Mouse (Mus musculus) bone marrow, adult 2 months (tissue): ENCODE measurements around the gene Tango6. TPM values are rescaled to one million over a fixed set of nuclear protein-coding genes. Genes with fewer than 3 reads are reported as not detected.
"Not testable (repeated sequence)": the region's sequence is repeated elsewhere in the genome, so short reads cannot be mapped to it uniquely, and the experiment has no call there.

Experiments
- H3K27ac ChIP-seq: fragments of 200-500 bp; 2 replicates; pipeline ENCODE4 v1.5.1; 2012; ENCODE audit warnings: low read depth, mild to moderate bottlenecking, control low read depth, inconsistent platforms, low read length; ENCODE audit not compliant: control insufficient read depth, poor library complexity, insufficient read depth
- H3K4me1 ChIP-seq: fragments of 200-500 bp; 2 replicates; pipeline ENCODE4 v1.6.1; 2011; ENCODE audit warnings: low read length; ENCODE audit not compliant: control insufficient read depth, insufficient read depth
- H3K4me3 ChIP-seq: fragments of 200-500 bp; replicated peaks from 2 replicates; pipeline ENCODE3; 2011; ENCODE audit warnings: mild to moderate bottlenecking, low read depth, low read length, control low read depth; ENCODE audit not compliant: control insufficient read depth
- CTCF ChIP-seq: fragments of 200-500 bp; IDR thresholded peaks from 2 replicates; pipeline ENCODE4 v1.5.1; 2011; ENCODE audit warnings: low read length, control low read depth; ENCODE audit not compliant: control insufficient read depth, insufficient read depth
- POLR2A ChIP-seq: fragments of 200-500 bp; IDR thresholded peaks from 2 replicates; pipeline ENCODE4 v1.6.1; 2011; ENCODE audit warnings: low read depth, mild to moderate bottlenecking, control low read depth, low read length, borderline replicate concordance; ENCODE audit not compliant: control insufficient read depth
- WGBS: fragments of 180-500 bp; shearing (Covaris S2); methylation state at CpG from one replicate; pipeline ENCODE4 v1.1.7; 2018; 5-methylcytosine and 5-hydroxymethylcytosine counted together
- polyA plus RNA-seq: library from polyadenylated mRNA; stranded (reverse); fragments of >200 nt; gene quantifications from 2 replicates; pipeline ENCODE4 v1.2.4, GENCODE M21; 2011; ENCODE audit warnings: low replicate concordance; ENCODE audit not compliant: missing spikeins, insufficient read depth, insufficient read length

The Tango6 gene
- polyA plus RNA-seq, 1 experiment = 3.2 TPM

DNA sequence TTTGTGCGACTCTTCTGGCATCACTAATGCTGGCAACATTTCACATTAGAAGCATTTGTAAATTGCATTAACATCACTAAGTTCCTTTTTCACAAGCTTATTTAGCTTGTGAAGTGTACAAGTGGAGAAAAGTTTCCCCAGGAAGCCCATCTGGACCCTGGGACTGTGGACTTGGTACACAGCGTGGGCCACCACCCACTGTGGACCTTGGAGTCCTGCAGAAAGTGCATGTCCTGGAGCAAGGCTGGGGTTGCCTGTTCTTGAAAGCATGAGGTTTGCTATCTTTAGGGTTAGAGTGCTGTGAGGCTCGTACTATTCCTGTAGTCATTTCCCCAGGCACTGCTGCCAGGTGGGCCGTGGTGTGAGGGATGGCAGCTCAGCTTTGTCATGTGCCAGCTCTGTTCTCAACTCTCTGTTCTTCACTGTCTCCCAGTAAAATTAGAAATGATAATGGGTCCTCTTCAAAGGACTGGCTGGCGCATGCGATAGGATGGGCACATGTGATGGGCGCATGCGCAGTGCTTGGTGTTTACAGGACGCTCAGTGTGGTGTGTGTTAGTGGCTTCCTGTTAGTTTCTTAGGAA is 87.8 kb downstream of the Tango6 start:
- Histone ChIP-seq H3K27ac (no peak overlapping the region), H3K4me3 (no peak overlapping the region)

DNA sequence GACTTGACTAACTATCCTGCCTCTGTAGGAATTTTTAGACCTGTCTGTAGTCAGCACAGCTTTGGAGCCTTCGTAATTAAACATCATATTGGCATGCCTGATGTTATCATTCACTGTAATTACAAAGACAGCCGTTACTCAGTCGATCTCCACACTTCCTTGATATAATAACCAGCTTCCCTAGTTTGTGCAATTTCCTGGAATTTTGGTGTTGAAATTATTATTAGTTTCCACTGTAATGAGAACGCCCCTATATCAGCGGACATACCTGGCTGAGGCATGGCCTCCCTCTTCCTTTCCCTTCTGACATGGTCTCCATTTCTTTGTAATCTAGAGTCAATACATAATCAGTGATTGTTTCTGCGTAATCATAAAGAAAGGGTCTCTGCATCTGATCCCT is 89.2 kb downstream of the Tango6 start:
- Histone ChIP-seq H3K27ac (no peak overlapping the region), H3K4me1 (peaks cover 5% of the 10 kb centered on the region; the same call in 1 of the 2 replicates), H3K4me3 (no peak overlapping the region)
- WGBS = 62% methylated on average over 6 of the region's 6 CpGs
- TF ChIP-seq CTCF (no peak), POLR2A (no peak)

More for the DNA sequence above, 87.8 kb downstream of the Tango6 start:
- TF ChIP-seq CTCF = no peak
- 86% methylated on average over 9 of the region's 9 CpGs for WGBS
- H3K4me1 ChIP-seq = peaks cover 5% of the 10 kb centered on the region; the same call in 1 of the 2 replicates

DNA sequence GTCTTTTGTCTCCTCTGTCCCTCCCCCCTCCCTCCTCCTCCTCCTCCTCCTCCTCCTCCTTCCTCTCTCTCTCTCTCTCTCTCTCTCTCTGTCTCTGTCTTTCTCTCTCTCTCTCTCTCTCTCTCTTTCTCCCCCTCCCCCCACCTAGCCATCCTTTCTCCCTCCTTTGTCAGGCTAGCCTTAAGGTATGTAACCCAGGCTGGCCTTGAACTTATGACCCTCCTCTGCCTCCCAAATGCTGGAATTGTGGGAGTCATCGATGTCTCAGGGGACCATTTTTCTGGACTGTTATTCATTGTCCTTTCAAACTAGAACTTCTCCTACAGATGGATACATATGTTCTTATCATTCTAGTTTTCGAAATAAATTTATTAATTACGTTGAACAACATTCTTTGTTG is 89.6 kb downstream of the Tango6 start:
- no peak for TF ChIP-seq CTCF
- no peak for TF ChIP-seq POLR2A
- Histone ChIP-seq H3K27ac (no peak overlapping the region), H3K4me1 (peaks cover 5% of the 10 kb centered on the region; the same call in 1 of the 2 replicates), H3K4me3 (no peak overlapping the region)
- WGBS = 82% methylated on average over 3 of the region's 3 CpGs

DNA sequence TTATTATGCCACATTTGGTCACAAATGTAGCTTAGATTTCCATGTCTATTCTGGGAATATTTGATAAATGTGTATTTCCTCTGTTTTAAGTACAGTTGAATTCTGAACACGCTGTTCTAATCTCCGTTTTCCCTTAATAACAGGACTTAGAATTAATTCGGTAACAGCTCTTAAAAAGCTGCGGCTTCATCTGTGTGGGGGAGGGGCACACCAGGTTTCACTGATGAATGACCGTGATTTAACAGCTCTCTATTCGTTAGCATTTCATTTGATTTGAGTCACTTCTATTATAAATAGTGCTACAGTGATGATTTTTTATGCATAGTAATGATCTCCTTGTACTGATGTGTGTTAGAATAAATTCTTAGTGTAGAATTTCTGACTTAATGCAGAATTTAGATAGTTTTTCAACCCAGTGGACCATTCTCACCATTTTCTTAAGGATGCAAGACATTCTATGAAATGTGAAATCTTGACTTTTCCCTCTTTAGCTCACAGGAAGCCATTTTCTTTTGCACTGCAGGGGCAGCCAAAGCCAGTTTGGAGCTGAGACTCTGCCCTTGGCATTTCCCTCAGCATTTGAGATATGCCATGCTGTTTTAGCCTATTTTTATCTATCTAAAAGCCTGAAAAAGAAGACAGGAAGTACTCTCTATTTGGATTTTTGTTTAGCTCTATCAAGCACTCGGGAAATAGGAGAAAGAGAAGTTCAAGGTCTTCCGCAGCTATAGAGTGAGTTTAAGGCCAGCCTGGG is 91.9 kb downstream of the Tango6 start:
- Histone ChIP-seq H3K4me3 (no peak overlapping the region), H3K27ac (no peak overlapping the region), H3K4me1 (peaks cover 5% of the 10 kb centered on the region; the same call in 1 of the 2 replicates)
- WGBS = 86% methylated on average over 8 of the region's 8 CpGs
- TF ChIP-seq POLR2A (no peak), CTCF (no peak)

DNA sequence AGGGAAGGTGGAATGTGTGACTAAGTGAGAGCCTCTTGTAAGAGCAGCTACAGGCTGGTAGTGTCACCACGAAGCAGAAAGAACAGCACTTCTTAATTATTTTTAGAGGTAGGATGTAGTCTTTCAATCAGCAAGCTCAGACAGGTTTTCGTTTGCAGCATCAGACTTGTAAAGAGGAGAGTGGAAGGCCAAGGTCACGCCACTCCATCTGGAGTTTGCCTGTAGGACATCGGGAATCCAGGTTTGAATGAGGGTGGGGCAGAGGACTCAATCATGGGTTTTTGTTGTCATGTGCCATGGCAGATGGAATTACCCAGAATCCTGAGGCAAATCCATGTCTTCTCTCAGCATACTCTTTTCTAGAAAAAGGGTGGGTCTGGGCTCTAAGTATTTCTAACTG is 106.8 kb downstream of the Tango6 start:
- Histone ChIP-seq H3K4me1 (no peaks in the 10 kb centered on the region; the same call in 1 of the 2 replicates), H3K27ac (no peak overlapping the region), H3K4me3 (no peak overlapping the region)
- TF ChIP-seq POLR2A = no peak
- TF ChIP-seq CTCF = no peak
- WGBS = 81% methylated on average over 4 of the region's 4 CpGs

DNA sequence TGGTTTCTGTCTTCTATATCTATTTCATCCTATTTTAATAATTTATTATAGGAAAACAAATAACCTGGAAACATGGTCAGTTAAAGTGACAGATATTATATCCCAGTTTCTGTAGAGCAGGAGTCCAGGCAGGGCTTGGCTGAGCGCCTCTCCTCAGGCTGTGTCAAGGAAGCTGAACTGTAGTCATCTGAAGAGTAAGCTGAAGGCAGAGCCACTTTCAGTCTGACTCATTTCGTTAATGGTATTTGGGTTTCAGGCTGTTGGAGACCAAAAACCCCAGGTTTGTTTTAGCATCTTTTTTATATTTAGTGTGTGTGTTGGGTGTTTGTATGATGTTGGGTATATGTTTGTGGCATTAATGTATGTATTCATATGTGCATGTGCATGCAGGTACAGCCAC is 112.0 kb downstream of the Tango6 start:
- 86% methylated on average over 2 of the region's 2 CpGs for WGBS
- H3K4me1 ChIP-seq = no peaks in the 10 kb centered on the region
- H3K27ac ChIP-seq = no peak overlapping the region
- no peak overlapping the region for H3K4me3 ChIP-seq
- TF ChIP-seq CTCF (no peak), POLR2A (no peak)

DNA sequence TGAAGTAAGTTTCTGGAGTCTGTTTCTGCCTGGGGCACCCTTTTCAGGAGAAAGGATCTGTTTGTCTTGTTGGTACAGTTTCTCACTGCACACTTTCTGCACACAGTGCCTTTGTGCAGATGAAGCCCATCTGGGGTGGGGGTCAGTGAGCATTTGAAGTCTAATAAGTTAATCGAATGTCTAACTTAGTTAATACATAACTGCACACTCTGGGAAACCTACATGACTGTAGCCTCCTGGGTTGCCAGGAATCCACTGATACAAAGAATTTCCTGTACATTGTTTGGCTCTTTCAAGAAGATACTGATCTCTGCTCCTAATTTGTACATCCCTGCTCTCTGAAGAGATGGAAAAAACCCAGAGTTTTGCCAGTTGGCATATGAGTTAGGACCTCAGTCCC is 117.0 kb downstream of the Tango6 start:
- TF ChIP-seq POLR2A = no peak
- no peak for TF ChIP-seq CTCF
- Histone ChIP-seq H3K27ac (no peak overlapping the region), H3K4me3 (no peak overlapping the region), H3K4me1 (no peaks in the 10 kb centered on the region; the same call in 1 of the 2 replicates)
- 74% methylated on average over 1 of the region's 1 CpGs for WGBS

DNA sequence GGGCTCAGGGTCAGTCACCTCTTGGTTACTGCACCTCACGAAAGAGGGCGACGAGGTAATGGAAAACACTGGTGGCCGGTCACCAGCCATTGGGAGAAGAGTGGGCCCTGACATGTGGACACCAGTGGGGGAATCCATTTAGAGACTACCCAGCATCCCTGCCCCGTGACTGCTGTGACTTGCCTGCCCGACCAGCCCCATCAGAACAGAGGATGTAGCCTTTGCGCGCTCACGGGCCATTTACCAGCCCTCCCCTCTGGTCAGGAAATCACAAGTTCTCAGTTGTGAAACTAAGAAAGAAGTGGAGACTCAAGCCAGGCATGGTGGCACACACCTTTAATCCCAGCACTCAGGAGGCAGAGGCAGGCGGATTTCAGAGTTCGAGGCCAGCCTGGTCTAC is 118.4 kb downstream of the Tango6 start:
- Histone ChIP-seq H3K4me1 (no peaks in the 10 kb centered on the region; the same call in 1 of the 2 replicates), H3K4me3 (no peak overlapping the region), H3K27ac (no peak overlapping the region)
- WGBS = 84% methylated on average over 11 of the region's 11 CpGs
- TF ChIP-seq CTCF = no peak
- no peak for TF ChIP-seq POLR2A

DNA sequence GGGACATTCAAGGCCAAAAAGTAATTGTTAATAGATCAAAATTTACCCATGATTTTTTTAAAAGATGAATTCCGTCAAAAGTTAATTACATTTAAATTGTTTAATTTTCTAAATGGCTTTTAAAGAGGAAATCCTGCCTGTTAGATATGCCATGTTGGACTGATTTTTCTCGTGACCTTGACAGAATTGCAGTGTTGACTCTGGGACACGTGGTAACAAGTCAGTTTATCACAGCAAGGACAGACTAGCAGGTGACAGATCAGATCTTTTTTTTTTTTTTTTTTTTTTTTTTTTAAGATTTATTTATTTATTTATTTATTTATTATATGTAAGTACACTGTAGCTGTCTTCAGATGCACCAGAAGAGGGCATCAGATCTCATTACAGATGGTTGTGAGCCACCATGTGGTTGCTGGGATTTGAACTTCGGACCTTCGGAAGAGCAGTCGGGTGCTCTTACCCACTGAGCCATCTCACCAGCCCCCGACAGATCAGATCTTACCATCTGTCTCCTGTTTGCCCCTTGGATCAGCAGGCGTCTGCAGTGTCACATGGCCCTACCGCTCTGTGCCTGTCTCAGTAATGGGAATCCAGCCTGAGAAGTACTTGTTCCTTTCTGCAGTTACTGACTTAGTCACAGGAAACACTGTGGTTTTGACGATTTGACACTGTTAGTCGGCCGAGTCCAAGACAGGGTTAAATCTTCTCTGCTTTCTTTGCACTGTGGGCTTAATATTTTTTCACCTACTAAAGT is 119.7 kb downstream of the Tango6 start:
- 23% methylated on average over 12 of the region's 12 CpGs for WGBS
- H3K4me1 ChIP-seq, H3K27ac ChIP-seq, H3K4me3 ChIP-seq: not testable (repeated sequence)
